ENCODE assay signal across 24 mouse cellular contexts in the genomic region with DNA sequence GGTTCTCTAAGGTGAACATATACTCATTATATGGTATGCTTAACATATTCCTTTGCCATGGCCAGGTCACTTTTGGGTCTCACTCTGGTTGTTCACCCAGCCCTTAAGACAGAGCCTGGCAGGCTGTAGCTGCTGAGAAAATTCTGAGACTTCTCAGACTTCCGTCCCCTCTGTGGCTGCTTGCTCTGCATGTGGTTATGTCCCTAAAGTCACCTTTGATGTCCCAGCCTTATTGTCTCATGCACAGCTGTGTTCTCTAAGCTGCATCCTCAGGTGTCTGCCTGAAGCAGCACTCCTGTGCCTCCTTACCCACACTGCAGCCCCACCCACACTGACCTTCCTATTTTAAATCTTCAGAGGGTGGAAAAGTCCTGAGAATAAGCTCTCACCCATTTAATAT.
"Had no signal": no experiment of that assay in that cellular context is flagged by ENCODE, and none has a peak within 500 bp of the region (broad histone marks: within the 10 kb centered on the region; RNA-seq: fewer than 3 reads in every experiment).

No protein-coding gene starts in this region.

- H3K4me3 ChIP-seq: layer of hippocampus, adult 2 months; limb, embryonic 12.5 days; limb, embryonic 15.5 days; lung, embryonic 15.5 days; megakaryocyte, embryonic 14.5 days; midbrain, embryonic 10.5 days; midbrain, embryonic 13.5 days; myocyte; neural tube, embryonic 13.5 days had no signal

- H3K36me3 ChIP-seq: limb, embryonic 12.5 days; limb, embryonic 15.5 days; lung, embryonic 15.5 days; midbrain, embryonic 10.5 days; midbrain, embryonic 13.5 days; neural tube, embryonic 13.5 days had no signal

- H3K27ac ChIP-seq: kidney, postnatal 0 days; layer of hippocampus, adult 2 months; limb, embryonic 12.5 days; limb, embryonic 15.5 days; liver, embryonic 14.5 days; lung, embryonic 15.5 days; midbrain, embryonic 10.5 days; midbrain, embryonic 13.5 days; neural tube, embryonic 13.5 days had no signal

- H3K9ac ChIP-seq: limb, embryonic 12.5 days; limb, embryonic 15.5 days; liver, embryonic 14.5 days; lung, embryonic 15.5 days; midbrain, embryonic 13.5 days; neural tube, embryonic 13.5 days had no signal

- H3K4me2 ChIP-seq: limb, embryonic 12.5 days; limb, embryonic 15.5 days; liver, embryonic 11.5 days; lung, embryonic 15.5 days; midbrain, embryonic 13.5 days; neural tube, embryonic 13.5 days had no signal

- DNase-seq: kidney, adult 2 months; kidney, postnatal 25 days; layer of hippocampus, postnatal 36 days; left cerebral cortex, postnatal 4 days; lung, adult 18-20 months; lung, postnatal 10 days; lung, postnatal 36 days; retina, postnatal 1 day; right cerebral cortex, postnatal 25 days had no signal

- H3K27me3 ChIP-seq: limb, embryonic 12.5 days; limb, embryonic 15.5 days; lung, embryonic 15.5 days; megakaryocyte, embryonic 14.5 days; midbrain, embryonic 13.5 days; neural tube, embryonic 13.5 days had no signal

- H3K4me1 ChIP-seq: limb, embryonic 12.5 days; limb, embryonic 15.5 days; lung, embryonic 15.5 days; midbrain, embryonic 10.5 days had no signal

- ATAC-seq: inflammation-experienced regulatory T-cells, adult 6 months; intestine, embryonic 16.5 days; midbrain, embryonic 13.5 days; midbrain, embryonic 16.5 days had no signal

- H3K9me3 ChIP-seq: limb, embryonic 12.5 days; limb, embryonic 15.5 days; lung, embryonic 15.5 days; megakaryocyte, embryonic 14.5 days; midbrain, embryonic 10.5 days; midbrain, embryonic 13.5 days; neural tube, embryonic 13.5 days had no signal
